Mouse (Mus musculus) limb, embryonic 13.5 days (tissue): ENCODE measurements around the gene Relch. TPM values are rescaled to one million over a fixed set of nuclear protein-coding genes. Genes with fewer than 3 reads are reported as not detected.
"Not testable (repeated sequence)": the region's sequence is repeated elsewhere in the genome, so short reads cannot be mapped to it uniquely, and the experiment has no call there.

Experiments
- ATAC-seq: fragments of 200-750 bp; cut with Nextera tagmentation; 2 replicates; pipeline ENCODE4 v1.8.0; 2017; ENCODE audit warnings: low read depth, moderate number of reproducible peaks, moderate TSS enrichment; ENCODE audit not compliant: low FRiP score
- H3K27ac ChIP-seq: fragments of 300-500 bp; sonication (generic); 2 replicates; pipeline ENCODE4 v1.5.1; 2015; ENCODE audit warnings: inconsistent platforms, mild to moderate bottlenecking, moderate library complexity
- H3K27me3 ChIP-seq: fragments of 300-500 bp; sonication (generic); 2 replicates; pipeline ENCODE4 v1.6.1; 2015; ENCODE audit warnings: mild to moderate bottlenecking, inconsistent platforms
- H3K36me3 ChIP-seq: fragments of 300-500 bp; sonication (generic); 2 replicates; pipeline ENCODE4 v1.6.1; 2015; ENCODE audit warnings: inconsistent platforms, mild to moderate bottlenecking, moderate library complexity
- H3K4me1 ChIP-seq: fragments of 300-500 bp; sonication (generic); 2 replicates; pipeline ENCODE4 v1.6.1; 2015; ENCODE audit warnings: inconsistent platforms
- H3K4me2 ChIP-seq: fragments of 300-500 bp; sonication (generic); replicated peaks from 2 replicates; pipeline ENCODE4 v1.6.1; 2015; ENCODE audit warnings: inconsistent platforms, mild to moderate bottlenecking, moderate library complexity
- H3K4me3 ChIP-seq: fragments of 300-500 bp; sonication (generic); 2 replicates; pipeline ENCODE4 v1.5.1; 2015; ENCODE audit warnings: moderate library complexity, mild to moderate bottlenecking, inconsistent platforms
- H3K9ac ChIP-seq: fragments of 300-500 bp; sonication (generic); 2 replicates; pipeline ENCODE4 v1.6.1; 2015; ENCODE audit warnings: mild to moderate bottlenecking, inconsistent platforms
- H3K9me3 ChIP-seq: fragments of 300-500 bp; sonication (generic); 2 replicates; pipeline ENCODE4 v1.6.1; 2016; ENCODE audit warnings: inconsistent platforms
- WGBS: fragments of 180-500 bp; shearing (Covaris S2); methylation state at CpG from one replicate; pipeline ENCODE4 v1.1.7; 2015; 5-methylcytosine and 5-hydroxymethylcytosine counted together
- polyA plus RNA-seq: library from polyadenylated mRNA; unstranded; fragments of >200 nt; fragmentation: Nextera tagmentation; extraction: Ambion mirVana; gene quantifications from 2 replicates; pipeline ENCODE4 v1.2.1, GENCODE M21; 2015

The Relch gene
- polyA plus RNA-seq, 1 experiment from 2014 or later = 24.8 TPM

GRCm38 (mm10) chr1:105695581-105695980 lies 31.9 kb downstream of the Relch start:
- no peaks in the 10 kb centered on the region for H3K9me3 ChIP-seq
- no peak overlapping the region for H3K4me3 ChIP-seq
- H3K27ac ChIP-seq = no peak overlapping the region
- H3K4me2 ChIP-seq = no peak overlapping the region
- no peak for ATAC-seq
- H3K9ac ChIP-seq = no peak overlapping the region
- no peaks in the 10 kb centered on the region for H3K27me3 ChIP-seq
- no peaks in the 10 kb centered on the region for H3K4me1 ChIP-seq
- H3K36me3 ChIP-seq = peaks cover 5% of the 10 kb centered on the region
- WGBS = 89% methylated on average over 2 of the region's 2 CpGs

DNA sequence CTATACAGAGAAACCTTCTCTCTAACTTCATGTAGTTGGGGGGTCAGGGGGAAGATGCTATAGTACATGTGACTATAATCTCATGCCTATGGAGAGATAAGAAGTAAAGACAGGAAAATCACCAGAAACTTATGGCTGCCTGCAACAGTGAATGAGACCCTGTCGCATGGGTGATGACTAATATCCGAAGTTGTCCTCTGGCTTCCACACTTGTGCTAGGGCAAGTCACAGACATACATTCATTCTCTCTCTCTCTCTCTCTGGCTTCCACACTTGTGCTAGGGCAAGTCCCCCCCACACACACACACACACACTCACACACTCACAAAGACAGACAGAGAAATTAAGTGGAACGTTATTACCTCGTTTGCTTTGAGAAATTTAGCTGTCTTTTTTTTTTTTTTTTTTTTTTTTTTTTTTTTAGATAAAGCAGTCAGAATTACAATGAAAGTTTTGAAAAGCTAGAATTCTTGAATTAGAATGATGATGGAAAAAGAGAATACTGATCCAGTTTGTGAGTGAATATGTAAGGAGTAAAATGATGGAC lies 37.4 kb downstream of the Relch start:
- Histone ChIP-seq H3K9ac (no peak overlapping the region), H3K4me1 (no peaks in the 10 kb centered on the region), H3K27me3 (no peaks in the 10 kb centered on the region), H3K4me2 (no peak overlapping the region), H3K36me3 (peaks cover 12% of the 10 kb centered on the region), H3K4me3 (no peak overlapping the region), H3K9me3 (no peaks in the 10 kb centered on the region), H3K27ac (no peak overlapping the region)
- 88% methylated on average over 4 of the region's 4 CpGs for WGBS
- no peak for ATAC-seq

GRCm38 (mm10) chr1:105709415-105709814 lies 45.8 kb downstream of the Relch start:
- 82% methylated on average over 2 of the region's 2 CpGs for WGBS
- Histone ChIP-seq H3K4me3 (no peak overlapping the region), H3K27ac (no peak overlapping the region), H3K36me3 (peaks cover 32% of the 10 kb centered on the region), H3K4me2 (no peak overlapping the region), H3K27me3 (no peaks in the 10 kb centered on the region), H3K9me3 (no peaks in the 10 kb centered on the region), H3K9ac (no peak overlapping the region), H3K4me1 (no peaks in the 10 kb centered on the region)
- no peak for ATAC-seq

DNA sequence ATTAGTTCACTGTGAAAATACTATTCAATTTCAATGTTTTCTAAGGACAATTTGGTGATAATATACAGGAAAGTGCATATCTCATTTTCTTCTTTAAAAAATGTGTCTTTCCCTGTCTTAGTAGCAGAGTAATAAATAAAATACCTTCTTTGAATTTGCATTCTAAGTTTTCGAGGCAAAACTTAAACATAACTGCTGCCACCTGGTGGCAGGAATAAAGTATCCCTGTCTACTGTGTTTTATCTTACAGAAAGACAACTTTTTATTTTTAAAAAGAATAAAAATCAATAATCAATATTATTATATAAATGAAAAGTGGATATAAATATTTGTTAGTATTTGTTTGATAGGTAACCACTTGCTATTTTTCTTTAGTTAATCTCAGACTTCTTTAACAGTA lies 47.6 kb downstream of the Relch start:
- no peak for ATAC-seq
- no peaks in the 10 kb centered on the region for H3K9me3 ChIP-seq
- H3K4me1 ChIP-seq = no peaks in the 10 kb centered on the region
- H3K27me3 ChIP-seq = no peaks in the 10 kb centered on the region
- WGBS = 35% methylated on average over 1 of the region's 1 CpGs
- H3K4me2 ChIP-seq = no peak overlapping the region
- H3K4me3 ChIP-seq = no peak overlapping the region
- H3K36me3 ChIP-seq = peaks cover 34% of the 10 kb centered on the region
- no peak overlapping the region for H3K27ac ChIP-seq
- H3K9ac ChIP-seq = no peak overlapping the region

DNA sequence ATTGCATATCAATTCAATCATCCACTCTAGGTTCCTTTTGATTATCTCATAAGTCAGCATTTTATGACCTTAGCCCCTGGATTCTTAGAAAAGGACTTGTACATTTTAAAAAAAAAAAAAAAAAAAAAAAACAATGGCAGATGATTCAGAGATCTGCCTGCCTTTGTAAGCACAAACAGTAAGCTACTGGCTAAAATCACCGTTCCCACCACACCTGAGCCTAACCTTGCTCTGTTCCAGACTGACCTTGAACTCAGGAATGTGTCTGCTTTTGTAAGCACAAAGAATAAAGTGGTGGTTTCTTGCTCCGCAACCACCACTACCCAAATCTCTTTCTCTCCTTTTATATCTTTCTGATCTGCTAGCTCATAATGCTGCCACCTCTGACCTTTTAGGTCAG lies 49.2 kb downstream of the Relch start:
- Histone ChIP-seq H3K4me2 (no peak overlapping the region), H3K4me3 (no peak overlapping the region), H3K9me3 (no peaks in the 10 kb centered on the region), H3K27ac (no peak overlapping the region), H3K36me3 (peaks cover 25% of the 10 kb centered on the region), H3K27me3 (no peaks in the 10 kb centered on the region), H3K4me1 (no peaks in the 10 kb centered on the region), H3K9ac (no peak overlapping the region)
- ATAC-seq = no peak
- 96% methylated on average over 2 of the region's 2 CpGs for WGBS

- H3K36me3 ChIP-seq = peaks cover 32% of the 10 kb centered on the region
- no peaks in the 10 kb centered on the region for H3K9me3 ChIP-seq
- 88% methylated on average over 1 of the region's 1 CpGs for WGBS
- H3K4me3 ChIP-seq = no peak overlapping the region
- H3K27ac ChIP-seq = no peak overlapping the region
- no peak overlapping the region for H3K9ac ChIP-seq
- H3K4me2 ChIP-seq = no peak overlapping the region
- no peaks in the 10 kb centered on the region for H3K27me3 ChIP-seq
- no peak for ATAC-seq
- no peaks in the 10 kb centered on the region for H3K4me1 ChIP-seq
Observed at GRCm38 (mm10) chr1:105718358-105718757, 54.7 kb downstream of the Relch start.

DNA sequence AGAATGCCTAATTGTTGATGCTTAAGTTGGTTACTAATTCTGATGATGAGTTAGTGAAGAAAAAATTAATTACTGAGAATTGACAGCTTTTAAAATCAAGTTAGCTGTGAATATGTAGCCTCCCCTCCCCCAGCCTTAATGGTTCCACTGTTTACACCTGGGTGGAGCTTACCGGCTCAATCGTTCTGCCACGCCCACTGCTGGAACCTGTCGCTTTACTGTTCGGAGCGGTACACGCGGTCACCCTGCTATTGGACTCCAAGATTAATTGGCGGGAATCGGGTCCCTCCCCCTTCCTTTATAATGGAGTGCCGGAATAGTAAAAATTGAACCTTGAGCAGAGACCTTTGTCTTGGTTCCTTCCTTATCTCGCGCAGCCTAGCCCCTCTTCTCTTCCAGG lies 65.6 kb downstream of the Relch start:
- not testable (repeated sequence) for ATAC-seq, H3K4me1 ChIP-seq, H3K27ac ChIP-seq, H3K27me3 ChIP-seq, H3K4me3 ChIP-seq, H3K4me2 ChIP-seq, H3K9ac ChIP-seq, H3K9me3 ChIP-seq
- 97% methylated on average over 13 of the region's 13 CpGs for WGBS
- peaks cover 25% of the 10 kb centered on the region for H3K36me3 ChIP-seq

DNA sequence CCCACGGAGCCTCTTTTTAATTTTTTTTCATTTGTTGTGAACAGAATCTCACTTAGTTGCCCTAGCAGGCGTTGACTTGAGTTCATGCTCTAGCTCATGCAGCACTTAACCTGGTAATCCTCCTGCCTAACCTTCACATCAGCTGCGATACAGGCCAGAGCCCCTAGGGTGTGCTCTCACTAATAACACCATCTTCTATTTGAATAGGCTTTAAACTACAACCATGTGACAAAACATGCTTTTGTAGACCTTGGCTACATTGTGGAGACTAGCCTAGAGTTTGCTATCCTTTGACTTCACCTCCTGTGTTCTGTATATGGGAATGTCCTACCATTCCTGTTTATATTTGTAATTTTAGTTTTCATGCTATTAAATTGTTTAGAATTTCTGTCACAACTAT lies 71.7 kb downstream of the Relch start:
- no peak overlapping the region for H3K27ac ChIP-seq
- H3K9ac ChIP-seq = no peak overlapping the region
- H3K36me3 ChIP-seq = peaks cover 21% of the 10 kb centered on the region
- H3K9me3 ChIP-seq = no peaks in the 10 kb centered on the region
- no peaks in the 10 kb centered on the region for H3K4me1 ChIP-seq
- no peak overlapping the region for H3K4me3 ChIP-seq
- H3K4me2 ChIP-seq = no peak overlapping the region
- 77% methylated on average over 3 of the region's 3 CpGs for WGBS
- ATAC-seq = no peak
- no peaks in the 10 kb centered on the region for H3K27me3 ChIP-seq

GRCm38 (mm10) chr1:105738334-105738733 lies 74.7 kb downstream of the Relch start:
- Histone ChIP-seq H3K9me3 (no peaks in the 10 kb centered on the region), H3K4me2 (no peak overlapping the region), H3K9ac (no peak overlapping the region), H3K27ac (no peak overlapping the region), H3K27me3 (no peaks in the 10 kb centered on the region), H3K4me1 (no peaks in the 10 kb centered on the region), H3K4me3 (no peak overlapping the region), H3K36me3 (peaks cover 36% of the 10 kb centered on the region)
- ATAC-seq = no peak
- 87% methylated on average over 6 of the region's 6 CpGs for WGBS

- Histone ChIP-seq H3K4me1 (no peaks in the 10 kb centered on the region), H3K27ac (no peak overlapping the region), H3K4me2 (no peak overlapping the region), H3K9me3 (no peaks in the 10 kb centered on the region), H3K36me3 (peaks cover 42% of the 10 kb centered on the region), H3K4me3 (no peak overlapping the region), H3K9ac (no peak overlapping the region), H3K27me3 (no peaks in the 10 kb centered on the region)
- no peak for ATAC-seq
Observed at GRCm38 (mm10) chr1:105739493-105739892, 75.8 kb downstream of the Relch start.

- no peaks in the 10 kb centered on the region for H3K27me3 ChIP-seq
- H3K9me3 ChIP-seq = no peaks in the 10 kb centered on the region
- H3K9ac ChIP-seq = no peak overlapping the region
- WGBS = 95% methylated on average over 1 of the region's 1 CpGs
- no peak overlapping the region for H3K27ac ChIP-seq
- H3K4me2 ChIP-seq = no peak overlapping the region
- no peak for ATAC-seq
- H3K36me3 ChIP-seq = peaks cover 55% of the 10 kb centered on the region
- H3K4me3 ChIP-seq = no peak overlapping the region
- H3K4me1 ChIP-seq = no peaks in the 10 kb centered on the region
Observed at GRCm38 (mm10) chr1:105742481-105742880, 78.8 kb downstream of the Relch start.

DNA sequence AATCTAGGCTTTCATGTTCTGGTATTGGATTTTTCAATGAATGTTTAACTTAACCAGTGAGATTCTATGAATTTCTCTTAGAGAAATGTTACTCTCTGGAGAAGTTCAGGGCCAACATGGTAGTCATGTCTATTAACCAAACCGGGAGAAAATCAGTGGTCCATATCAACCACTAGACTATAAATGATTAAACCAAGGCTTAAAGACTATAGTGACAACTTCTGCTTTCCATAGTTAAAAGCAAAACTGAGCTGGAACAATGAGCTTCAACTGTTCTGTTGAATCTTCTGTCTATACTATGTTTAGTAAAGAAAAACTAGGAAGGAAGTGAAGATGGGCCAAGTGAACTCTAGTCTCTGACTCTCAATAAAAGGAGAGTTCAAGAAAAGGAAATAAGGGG lies 82.8 kb downstream of the Relch start:
- ATAC-seq = no peak
- H3K27ac ChIP-seq = no peak overlapping the region
- no peak overlapping the region for H3K9ac ChIP-seq
- no peak overlapping the region for H3K4me3 ChIP-seq
- WGBS = 100% methylated on average over 1 of the region's 1 CpGs
- H3K9me3 ChIP-seq = no peaks in the 10 kb centered on the region
- peaks cover 62% of the 10 kb centered on the region for H3K36me3 ChIP-seq
- H3K4me2 ChIP-seq = no peak overlapping the region
- H3K4me1 ChIP-seq = no peaks in the 10 kb centered on the region
- no peaks in the 10 kb centered on the region for H3K27me3 ChIP-seq

GRCm38 (mm10) chr1:105746858-105747596 lies 83.4 kb downstream of the Relch start:
- H3K27ac ChIP-seq = no peak overlapping the region
- no peak overlapping the region for H3K4me2 ChIP-seq
- no peaks in the 10 kb centered on the region for H3K27me3 ChIP-seq
- H3K36me3 ChIP-seq = peaks cover 57% of the 10 kb centered on the region
- H3K9me3 ChIP-seq = no peaks in the 10 kb centered on the region
- H3K4me1 ChIP-seq = no peaks in the 10 kb centered on the region
- no peak for ATAC-seq
- H3K9ac ChIP-seq = no peak overlapping the region
- H3K4me3 ChIP-seq = no peak overlapping the region
- WGBS = 90% methylated on average over 5 of the region's 5 CpGs
